Mouse (Mus musculus): ENCODE measurements around the gene Nup210l. TPM values are rescaled to one million over a fixed set of nuclear protein-coding genes. Genes with fewer than 3 reads are reported as not detected.

Nup210l gene
- polyA plus RNA-seq, 2 experiments, result 0.28 TPM; not detected in 1

- Histone ChIP-seq H3K9ac (replicated peaks) (no peak overlapping the region), H3K4me1 (replicated peaks; ENCODE audit: control insufficient read depth in 2 of 2, insufficient read depth in 2 of 2, low read length in 1 of 2) (peaks cover 5 to 7% of the 10 kb centered on the region in 2 experiments; a peak in 3 of 4 replicates), H3K36me3 (replicated peaks; ENCODE audit: control insufficient read depth, insufficient read depth, low read depth) (peaks cover 16% of the 10 kb centered on the region), H3K27ac (no peak overlapping the region), H3K9me3 (ENCODE audit: control insufficient read depth, low read length) (no peaks in the 10 kb centered on the region), H3K4me3 (ENCODE audit: insufficient read depth in 1 of 2, low read depth in 2 of 2, low read length in 2 of 2) (no peak overlapping the region), H3K4me2 (ENCODE audit: low read depth) (no peak overlapping the region), H3K27me3 (ENCODE audit: control insufficient read depth, insufficient read depth, low read length) (no peaks in the 10 kb centered on the region)
- WGBS (ENCODE audit: insufficient replicate concordance), result 81% methylated on average over 19 of the region's 19 CpGs
- no peak for TF ChIP-seq EP300 (IDR thresholded peaks at IDR 0.05; ENCODE audit: low read depth)
- no peak for TF ChIP-seq CTCF (IDR thresholded peaks at IDR 0.05; ENCODE audit: low read depth)
- DNase-seq (ENCODE audit: low read depth in 3 of 3, low spot score in 3 of 3) (no peak), ATAC-seq (ENCODE audit: insufficient read depth) (no peak)
Measured at GRCm38 (mm10) chr3:90256731-90257530, 153.0 kb downstream of the Nup210l start.

- H3K4me3 ChIP-seq (ENCODE audit: insufficient read depth in 1 of 2, low read depth in 2 of 2, low read length in 2 of 2), result no peak overlapping the region
- DNase-seq (ENCODE audit: low read depth in 3 of 3, low spot score in 3 of 3) (no peak), ATAC-seq (ENCODE audit: insufficient read depth) (no peak)
- no peak overlapping the region for H3K4me2 ChIP-seq (ENCODE audit: low read depth)
- no peaks in the 10 kb centered on the region for H3K9me3 ChIP-seq (ENCODE audit: control insufficient read depth, low read length)
- peaks cover 19% of the 10 kb centered on the region for H3K36me3 ChIP-seq (replicated peaks; ENCODE audit: control insufficient read depth, insufficient read depth, low read depth)
- H3K4me1 ChIP-seq (replicated peaks; ENCODE audit: control insufficient read depth in 2 of 2, insufficient read depth in 2 of 2, low read length in 1 of 2), result peaks cover 5 to 7% of the 10 kb centered on the region in 2 experiments; a peak in 3 of 4 replicates
- H3K9ac ChIP-seq (replicated peaks), result no peak overlapping the region
- no peak overlapping the region for H3K27ac ChIP-seq
- H3K27me3 ChIP-seq (ENCODE audit: control insufficient read depth, insufficient read depth, low read length), result no peaks in the 10 kb centered on the region
- TF ChIP-seq EP300 (IDR thresholded peaks at IDR 0.05; ENCODE audit: low read depth), result no peak
- no peak for TF ChIP-seq CTCF (IDR thresholded peaks at IDR 0.05; ENCODE audit: low read depth)
- 65% methylated on average over 4 of the region's 4 CpGs for WGBS (ENCODE audit: insufficient replicate concordance)
Measured at GRCm38 (mm10) chr3:90258521-90258920, 154.6 kb downstream of the Nup210l start.

MicroRNA genes within 50 kb of the gene (microRNA counts, 519-probe panel; counts per million panel counts)
- microRNA mmu-miR-190b, result 5,592 counts per million, percentile 35 among the panel's probes with 10 or more counts

Small RNAs within 50 kb of the gene (microRNA-seq; reads per million reads assigned to microRNA genes)
- gene Mir190b, result 13.1 reads per million, percentile 25 among the genes with 10 or more reads in this experiment

Other genes starting within 250 kb of the Nup210l start
- 0.92 and 1.2 TPM in 2 replicates for gene Il6ra, start 190.9 kb upstream of the Nup210l start, polyA plus RNA-seq (2012; rRNA removed)
- gene Il6ra, start 190.9 kb upstream of the Nup210l start, polyA plus RNA-seq (2014; fragmentation: Nextera tagmentation; extraction: Ambion mirVana), result 1.3 and 1.9 TPM in 2 replicates
- 2.9 and 3.4 TPM in 2 replicates for gene Atp8b2, start 140.6 kb upstream of the Nup210l start, polyA plus RNA-seq (2012; rRNA removed)
- 1.8 TPM in 2 replicates for gene Atp8b2, start 140.6 kb upstream of the Nup210l start, polyA plus RNA-seq (2014; fragmentation: Nextera tagmentation; extraction: Ambion mirVana)
- gene Hax1, start 105.4 kb upstream of the Nup210l start, polyA plus RNA-seq (2012; rRNA removed), result 44.4 and 59.9 TPM in 2 replicates
- 107 and 108 TPM in 2 replicates for gene Hax1, start 105.4 kb upstream of the Nup210l start, polyA plus RNA-seq (2014; fragmentation: Nextera tagmentation; extraction: Ambion mirVana)
- gene 4933434E20Rik, start 52.5 kb upstream of the Nup210l start, polyA plus RNA-seq (2012; rRNA removed), result 15.6 and 19.1 TPM in 2 replicates
- 83.8 and 89.6 TPM in 2 replicates for gene 4933434E20Rik, start 52.5 kb upstream of the Nup210l start, polyA plus RNA-seq (2014; fragmentation: Nextera tagmentation; extraction: Ambion mirVana)
- 48.9 and 52.4 TPM in 2 replicates for gene Ubap2l, start 51.5 kb upstream of the Nup210l start, polyA plus RNA-seq (2012; rRNA removed)
- 70.4 and 72.1 TPM in 2 replicates for gene Ubap2l, start 51.5 kb upstream of the Nup210l start, polyA plus RNA-seq (2014; fragmentation: Nextera tagmentation; extraction: Ambion mirVana)
- gene Tpm3, start 31.5 kb upstream of the Nup210l start, polyA plus RNA-seq (2012; rRNA removed), result 54.6 and 86.2 TPM in 2 replicates
- gene Tpm3, start 31.5 kb upstream of the Nup210l start, polyA plus RNA-seq (2014; fragmentation: Nextera tagmentation; extraction: Ambion mirVana), result 153 and 160 TPM in 2 replicates
- 1,231 and 1,357 TPM in 2 replicates for gene Rps27, start 109.5 kb downstream of the Nup210l start, polyA plus RNA-seq (2012; rRNA removed)
- gene Rps27, start 109.5 kb downstream of the Nup210l start, polyA plus RNA-seq (2014; fragmentation: Nextera tagmentation; extraction: Ambion mirVana), result 948 and 959 TPM in 2 replicates
- gene Rab13, start 109.6 kb downstream of the Nup210l start, polyA plus RNA-seq (2012; rRNA removed), result 2.0 and 4.3 TPM in 2 replicates
- gene Rab13, start 109.6 kb downstream of the Nup210l start, polyA plus RNA-seq (2014; fragmentation: Nextera tagmentation; extraction: Ambion mirVana), result 1.9 and 2.9 TPM in 2 replicates
- gene Jtb, start 127.5 kb downstream of the Nup210l start, polyA plus RNA-seq (2012; rRNA removed), result 18.8 and 21.2 TPM in 2 replicates
- 48.8 and 55.9 TPM in 2 replicates for gene Jtb, start 127.5 kb downstream of the Nup210l start, polyA plus RNA-seq (2014; fragmentation: Nextera tagmentation; extraction: Ambion mirVana)
- gene Creb3l4, start 139.4 kb downstream of the Nup210l start, polyA plus RNA-seq (2012; rRNA removed), result 0.15 and 0.27 TPM in 2 replicates
- gene Creb3l4, start 139.4 kb downstream of the Nup210l start, polyA plus RNA-seq (2014; fragmentation: Nextera tagmentation; extraction: Ambion mirVana), result 0.24 and 0.28 TPM in 2 replicates
- 9.8 and 10.8 TPM in 2 replicates for gene Slc39a1, start 144.0 kb downstream of the Nup210l start, polyA plus RNA-seq (2012; rRNA removed)
- 24.1 and 24.9 TPM in 2 replicates for gene Slc39a1, start 144.0 kb downstream of the Nup210l start, polyA plus RNA-seq (2014; fragmentation: Nextera tagmentation; extraction: Ambion mirVana)
- gene Crtc2, start 150.0 kb downstream of the Nup210l start, polyA plus RNA-seq (2012; rRNA removed), result 7.6 and 8.9 TPM in 2 replicates
- 3.2 TPM in 2 replicates for gene Crtc2, start 150.0 kb downstream of the Nup210l start, polyA plus RNA-seq (2014; fragmentation: Nextera tagmentation; extraction: Ambion mirVana)
- gene Dennd4b, start 161.1 kb downstream of the Nup210l start, polyA plus RNA-seq (2012; rRNA removed), result 3.9 and 4.6 TPM in 2 replicates
- 1.0 and 1.6 TPM in 2 replicates for gene Dennd4b, start 161.1 kb downstream of the Nup210l start, polyA plus RNA-seq (2014; fragmentation: Nextera tagmentation; extraction: Ambion mirVana)
- 4.4 and 5.6 TPM in 2 replicates for gene Gatad2b, start 189.0 kb downstream of the Nup210l start, polyA plus RNA-seq (2012; rRNA removed)
- 2.2 and 3.2 TPM in 2 replicates for gene Gatad2b, start 189.0 kb downstream of the Nup210l start, polyA plus RNA-seq (2014; fragmentation: Nextera tagmentation; extraction: Ambion mirVana)